Mouse (Mus musculus): ENCODE data around the gene Cgnl1.

GRCm38 (mm10) chr9:71753981-71754380 is 17.4 kb downstream of the Cgnl1 start:
- TF ChIP-seq POLR2A (IDR thresholded peaks at IDR 0.05; ENCODE audit: control insufficient read depth, extremely low read depth, insufficient read depth, low read length, poor library complexity): no peak
- TF ChIP-seq CTCF (IDR thresholded peaks at IDR 0.05; ENCODE audit: borderline replicate concordance, control insufficient read depth, extremely low read depth, insufficient read depth, low read length, poor library complexity): no peak

All from thymus, adult 2 months (tissue).